Mouse (Mus musculus) G1E (cell line): ENCODE data around the gene Sec62. TPM values are rescaled to one million over a fixed set of nuclear protein-coding genes. Genes with fewer than 3 reads are reported as not detected.
A peak's percentile ranks its signal among the peaks of the same experiment; 100 is the strongest.
"Not testable (repeated sequence)": the region's sequence is repeated elsewhere in the genome, so short reads cannot be mapped to it uniquely, and the experiment has no call there.

ENCODE experiments used
- ATAC-seq: 2 replicates; pipeline ENCODE4 v1.8.0; 2016; ENCODE audit warnings: mild to moderate bottlenecking; ENCODE audit not compliant: insufficient number of reproducible peaks, poor library complexity, low FRiP score, severe bottlenecking; ENCODE audit errors: extremely low read depth
- DNase-seq: peaks from one replicate; pipeline ENCODE4 v3.0.0; 2012; ENCODE audit warnings: low spot score
- H3K27me3 ChIP-seq: 2 replicates; pipeline ENCODE4 v1.6.1; 2012; ENCODE audit warnings: mild to moderate bottlenecking, low read length, inconsistent platforms; ENCODE audit not compliant: insufficient read depth
- H3K36me3 ChIP-seq: replicated peaks from 2 replicates; pipeline ENCODE3; 2012; ENCODE audit warnings: mild to moderate bottlenecking, inconsistent platforms
- H3K4me1 ChIP-seq: 2 replicates; pipeline ENCODE4 v1.6.1; 2012; ENCODE audit warnings: low read depth, low read length, inconsistent platforms, mixed read lengths; ENCODE audit not compliant: insufficient read depth
- H3K4me3 ChIP-seq: 2 replicates; pipeline ENCODE4 v1.5.1; 2012; ENCODE audit warnings: low read depth, mild to moderate bottlenecking, inconsistent platforms, low read length, moderate library complexity, mixed read lengths
- H3K9me3 ChIP-seq: replicated peaks from 2 replicates; pipeline ENCODE4 v1.6.1; 2012; ENCODE audit warnings: inconsistent platforms
- CTCF ChIP-seq: IDR thresholded peaks from 2 replicates; pipeline ENCODE4 v1.5.1; 2012; ENCODE audit warnings: low read depth, low read length, inconsistent platforms, mixed read lengths
- GATA1 ChIP-seq: IDR thresholded peaks from 2 replicates; pipeline ENCODE4 v1.6.1; 2012; ENCODE audit warnings: borderline replicate concordance, low read length, inconsistent platforms, mixed read lengths
- GATA2 ChIP-seq: IDR thresholded peaks from 2 replicates; pipeline ENCODE4 v1.6.1; 2012; ENCODE audit warnings: low read depth, low read length, inconsistent platforms, borderline replicate concordance
- POLR2AphosphoS5 ChIP-seq: IDR thresholded peaks from 2 replicates; pipeline ENCODE4 v1.6.1; 2012; ENCODE audit warnings: low read depth, low read length, inconsistent platforms; ENCODE audit not compliant: insufficient replicate concordance
- TAL1 ChIP-seq: conservative IDR thresholded peaks from 2 replicates; pipeline ENCODE4 v1.6.1; 2012; ENCODE audit warnings: low read depth, low read length, inconsistent platforms, mixed read lengths
- polyA plus RNA-seq: library from polyadenylated mRNA; stranded (reverse); fragments of >175 nt; gene quantifications from 2 replicates; pipeline ENCODE4 v1.2.3, GENCODE M21; 2012
- total RNA-seq, 2 experiments: library from RNA; stranded (forward) in 1 of 2; stranded (reverse) in 1 of 2; fragments of 200-1000 nt in 1 of 2; fragments of >200 nt in 1 of 2; fragmentation: Nextera tagmentation in 1 of 2; gene quantifications; 2 replicates each; pipeline ENCODE4 v1.2.3; 2014 to 2017

Sec62 gene
- total and polyA plus RNA-seq, 3 experiments: 13.5 to 108 (median 68.0) TPM

DNA sequence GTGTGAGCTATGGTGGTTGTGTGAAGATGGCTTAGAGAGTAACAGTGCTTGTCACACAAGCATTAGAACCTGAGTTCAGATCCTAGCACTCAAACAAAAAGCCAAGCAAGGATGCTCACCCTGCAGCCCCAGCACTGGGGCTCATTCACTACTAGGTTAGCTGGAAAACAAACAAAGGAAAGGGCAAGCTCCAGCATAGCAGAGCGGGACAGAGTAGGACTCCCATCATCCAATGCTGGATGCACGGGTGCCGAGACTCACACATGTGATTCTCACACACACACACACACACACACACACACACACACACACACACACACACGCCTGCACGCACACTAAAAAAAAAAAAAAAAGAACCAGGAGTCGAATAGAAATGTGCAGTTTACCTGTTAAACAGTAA is 58.7 kb downstream of the Sec62 start:
- peaks cover 10% of the 10 kb centered on the region for H3K4me1 ChIP-seq
- no peak overlapping the region for H3K4me3 ChIP-seq
- ATAC-seq (no peak), DNase-seq (no peak)
- no peaks in the 10 kb centered on the region for H3K36me3 ChIP-seq
- no peaks in the 10 kb centered on the region for H3K9me3 ChIP-seq
- H3K27me3 ChIP-seq: peaks cover 34% of the 10 kb centered on the region
- no peak for TF ChIP-seq TAL1
- TF ChIP-seq POLR2AphosphoS5: no peak
- no peak for TF ChIP-seq CTCF
- no peak for TF ChIP-seq GATA2
- no peak for TF ChIP-seq GATA1

DNA sequence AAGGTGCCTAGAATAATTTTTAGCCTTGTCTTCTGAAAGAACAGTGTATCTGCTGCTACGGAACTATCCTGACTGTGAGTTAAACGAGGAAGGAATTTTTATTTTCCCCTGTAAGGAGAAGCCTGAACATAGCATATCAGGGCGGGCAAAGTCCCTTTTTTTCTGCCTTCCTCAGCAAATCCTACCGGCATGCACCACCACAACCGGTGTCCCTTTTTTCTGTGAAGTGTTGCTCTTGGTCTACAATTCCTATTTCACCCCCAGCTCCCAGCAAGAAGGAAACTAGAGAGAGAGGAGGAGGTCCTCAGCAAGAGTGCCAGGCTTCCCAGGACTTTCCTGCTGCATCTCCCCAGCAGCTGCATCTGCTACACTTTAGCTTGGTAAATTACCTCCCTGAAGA is 60.9 kb downstream of the Sec62 start:
- Histone ChIP-seq H3K27me3 (peaks cover 24% of the 10 kb centered on the region), H3K4me1 (peaks cover 10% of the 10 kb centered on the region), H3K4me3 (no peak overlapping the region), H3K36me3 (no peaks in the 10 kb centered on the region), H3K9me3 (no peaks in the 10 kb centered on the region)
- no peak for ATAC-seq
- TF ChIP-seq TAL1 (no peak), GATA2 (no peak), GATA1 (no peak)
- DNase-seq: no peak

DNA sequence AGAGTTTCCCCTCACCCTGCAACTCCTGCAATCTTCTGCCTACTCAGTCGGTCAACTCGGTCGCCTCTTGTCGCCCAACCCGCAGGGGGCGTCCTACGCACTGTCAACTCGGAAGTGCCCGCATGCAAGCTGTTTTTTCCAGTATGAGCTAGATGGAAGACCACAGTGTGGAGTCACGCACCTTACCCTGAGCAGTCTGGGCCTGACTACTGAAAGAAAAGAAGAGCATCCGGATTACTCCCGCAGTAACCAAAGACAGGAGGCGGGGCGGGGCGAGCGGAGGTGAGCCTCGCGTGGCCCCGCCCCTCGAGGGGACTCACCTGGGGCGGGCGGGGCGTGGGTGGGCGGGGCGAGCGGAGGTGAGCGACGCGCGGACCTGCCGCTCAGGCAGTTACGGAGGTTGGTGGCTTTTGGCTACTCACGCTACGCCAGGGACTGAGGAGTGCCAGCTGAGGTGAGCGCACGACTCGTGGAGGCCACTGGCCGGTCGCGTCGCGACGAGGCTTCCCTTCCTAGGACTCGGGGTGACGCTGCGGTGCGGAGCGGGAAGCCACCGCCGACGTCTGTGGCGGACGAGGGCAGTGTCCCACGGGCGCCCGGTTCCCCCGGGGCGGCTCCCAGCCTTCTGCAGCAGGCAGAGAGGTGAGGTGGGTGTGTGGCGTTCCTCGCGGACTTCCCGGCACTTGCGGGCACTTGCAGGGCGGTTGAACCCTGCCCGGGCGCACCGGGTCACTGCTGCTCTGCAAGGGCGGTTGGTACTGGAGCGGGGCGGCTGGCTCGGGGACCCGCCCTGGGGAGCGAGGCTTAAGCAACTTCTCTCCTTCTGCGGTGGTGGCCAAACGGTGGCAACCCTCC is 63.2 kb downstream of the Sec62 start, which contains the start of gene Gpr160:
Gene Gpr160, plus strand, starts transcription at position 347 of the 855 bp plus-strand sequence.
- Histone ChIP-seq H3K27me3 (peaks cover 26% of the 10 kb centered on the region), H3K36me3 (no peaks in the 10 kb centered on the region), H3K4me1 (peaks cover 10% of the 10 kb centered on the region), H3K4me3 (peak within 1 kb of the TSS; percentile 70), H3K9me3 (no peaks in the 10 kb centered on the region)
- peak; percentile 25 for DNase-seq
- no peak for ATAC-seq
- no peak for TF ChIP-seq TAL1
- 0 out of 2 replicates have a peak, but pooled peaks have one; percentile 11 for TF ChIP-seq CTCF
- no peak for TF ChIP-seq GATA2
- TF ChIP-seq GATA1: no peak

DNA sequence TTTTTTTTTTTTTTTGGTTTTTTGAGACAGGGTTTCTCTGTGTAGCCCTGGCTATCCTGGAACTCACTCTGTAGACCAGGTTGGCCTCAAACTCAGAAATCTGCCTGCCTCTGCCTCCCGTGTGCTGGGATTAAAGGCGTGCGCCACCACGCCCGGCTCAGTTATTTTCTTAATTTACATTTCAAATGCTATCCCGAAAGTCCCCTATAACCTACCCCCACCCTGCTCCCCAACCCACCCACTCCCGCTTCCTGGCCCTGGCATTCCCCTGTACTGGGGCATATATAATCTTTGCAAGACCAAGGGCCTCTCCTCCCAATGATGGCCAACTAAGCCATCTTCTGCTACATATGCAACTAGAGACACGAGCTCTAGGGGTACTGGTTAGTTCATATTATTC is 66.9 kb downstream of the Sec62 start:
- H3K4me3 ChIP-seq, DNase-seq, H3K9me3 ChIP-seq, H3K36me3 ChIP-seq, ATAC-seq: not testable (repeated sequence)
- Histone ChIP-seq H3K27me3 (peaks cover 26% of the 10 kb centered on the region), H3K4me1 (peaks cover 10% of the 10 kb centered on the region)

DNA sequence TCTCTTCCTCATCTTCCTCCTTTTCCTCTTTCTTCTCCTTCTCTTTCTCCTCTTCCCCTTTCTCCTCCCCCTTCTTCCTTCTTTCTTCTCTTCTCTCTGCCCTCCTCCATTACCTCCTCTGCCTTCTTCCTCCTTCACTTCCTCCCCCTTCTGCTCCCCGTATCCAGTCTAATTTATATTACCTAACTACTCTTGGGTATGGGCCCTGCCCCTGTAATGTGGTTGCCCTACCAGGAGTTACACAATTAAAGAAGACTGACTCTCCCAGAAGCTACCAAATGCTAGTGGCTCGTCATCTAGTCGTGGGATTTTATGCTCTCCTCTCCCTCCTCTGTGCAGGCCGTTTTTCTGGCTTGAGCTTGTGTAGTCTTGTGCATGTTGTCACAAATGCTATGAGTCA is 68.0 kb downstream of the Sec62 start:
- no peak for TF ChIP-seq TAL1
- TF ChIP-seq CTCF: no peak
- TF ChIP-seq GATA2: no peak
- no peak for TF ChIP-seq GATA1
- TF ChIP-seq POLR2AphosphoS5: no peak

DNA sequence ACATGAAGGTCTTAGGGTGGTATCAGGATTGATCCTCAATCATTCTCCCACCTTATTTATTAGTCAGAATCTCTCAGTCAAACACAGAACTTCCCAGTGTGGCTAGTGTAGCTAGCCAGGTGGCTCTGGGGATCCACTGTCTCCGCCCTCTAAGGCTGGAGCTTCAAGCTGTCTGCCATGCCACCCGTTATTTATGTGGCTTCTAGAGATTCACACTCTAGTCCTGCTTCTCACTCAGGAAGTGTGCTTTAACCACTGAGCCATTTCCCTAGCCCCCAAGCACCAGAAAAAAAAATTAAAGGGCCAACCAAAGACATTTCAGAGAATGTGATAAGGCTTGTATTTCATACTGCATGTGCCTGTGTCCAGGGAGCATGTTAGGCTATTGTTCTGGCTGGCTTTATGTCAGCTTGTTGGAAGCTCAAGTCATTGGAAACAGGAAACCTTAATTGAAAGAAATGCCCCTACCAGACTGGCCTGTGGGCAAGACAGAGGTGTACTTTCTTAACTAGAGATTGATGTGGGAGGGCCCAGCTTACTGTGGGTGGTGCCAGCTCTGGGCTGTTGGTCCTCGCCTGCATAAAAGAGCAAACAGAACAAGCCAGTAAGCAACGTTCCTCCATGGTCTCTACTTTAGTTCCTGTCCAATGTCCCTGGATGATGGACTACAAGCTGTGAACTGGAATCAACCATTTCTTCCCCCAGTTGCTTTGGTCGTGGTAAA is 71.2 kb downstream of the Sec62 start:
- TF ChIP-seq TAL1 (no peak), GATA1 (no peak), POLR2AphosphoS5 (no peak), CTCF (no peak), GATA2 (no peak)
- ATAC-seq (no peak), DNase-seq (no peak)
- Histone ChIP-seq H3K27me3 (peaks cover 24% of the 10 kb centered on the region), H3K4me1 (no peaks in the 10 kb centered on the region), H3K4me3 (no peak overlapping the region), H3K9me3 (no peaks in the 10 kb centered on the region), H3K36me3 (no peaks in the 10 kb centered on the region)

More for the DNA sequence above, 68.0 kb downstream of the Sec62 start:
- Histone ChIP-seq H3K9me3 (no peaks in the 10 kb centered on the region), H3K27me3 (peaks cover 24% of the 10 kb centered on the region), H3K4me1 (peaks cover 6% of the 10 kb centered on the region; the same call in 1 of the 2 replicates), H3K4me3 (no peak overlapping the region), H3K36me3 (no peaks in the 10 kb centered on the region)
- DNase-seq (no peak), ATAC-seq (no peak)
